Mouse (Mus musculus) liver, postnatal 0 days (tissue): ENCODE measurements around the gene Magix.

Experiments used
- CTCF ChIP-seq: sonication (generic); IDR thresholded peaks from 2 replicates; pipeline ENCODE4 v1.5.1; 2016; ENCODE audit warnings: antibody characterized with exemption, low read depth
- EP300 ChIP-seq: IDR thresholded peaks from 2 replicates; pipeline ENCODE4 v1.6.1; 2016; ENCODE audit warnings: antibody characterized with exemption, low read depth, mild to moderate bottlenecking

GRCm38 (mm10) chrX:7679405-7680056 lies 1.5 kb downstream of the Magix start:
- TF ChIP-seq CTCF (peak; percentile 87), EP300 (no peak)
